Mouse (Mus musculus): Measurements from ENCODE around the gene Klf7. TPM values are rescaled to one million over a fixed set of nuclear protein-coding genes. Genes with fewer than 3 reads are reported as not detected.

The Klf7 gene
- 8.4 TPM for polyA plus RNA-seq (2014; fragmentation: Illumina TruSeq; extraction: RNeasy Lipid Tissue Mini Kit (QIAGEN cat#74804); ENCODE audit: low read depth, low replicate concordance)

GRCm38 (mm10) chr1:64121559-64122465 is at the start of gene Klf7:
TSS of gene Klf7 (minus strand) at chr1:64122282.

